Mouse (Mus musculus): ENCODE measurements around the gene Olfr819. TPM values are rescaled to one million over a fixed set of nuclear protein-coding genes. Genes with fewer than 3 reads are reported as not detected.
"Not testable (repeated sequence)": the region's sequence is repeated elsewhere in the genome, so short reads cannot be mapped to it uniquely, and the experiment has no call there.

The Olfr819 gene
- total RNA-seq (2017): not detected in 3 replicates

DNA sequence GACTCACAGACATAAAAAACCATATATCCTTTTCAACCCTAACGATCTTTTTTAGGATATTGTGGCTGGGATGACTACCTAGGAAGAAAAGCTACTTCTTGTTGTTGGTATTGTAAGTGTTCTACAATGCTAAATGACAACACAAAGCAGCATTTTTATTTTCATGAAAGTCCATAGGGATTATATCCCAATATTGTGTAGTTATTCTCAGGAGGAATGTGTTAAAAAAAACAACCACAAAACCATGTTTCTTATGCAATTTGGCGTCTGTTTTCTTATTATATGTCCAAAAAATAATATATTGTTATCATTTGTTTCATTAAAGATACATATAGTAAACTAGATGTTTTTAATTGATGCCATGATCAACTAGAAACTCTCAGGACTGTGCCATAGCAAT is at the start of gene Olfr819:
TSS of gene Olfr819 (minus strand) at position 101 of the 400 bp plus-strand sequence.
- not testable (repeated sequence) for ATAC-seq (replicated peaks; ENCODE audit: insufficient number of reproducible peaks, low FRiP score, low TSS enrichment, poor library complexity, severe bottlenecking)

- ATAC-seq (replicated peaks; ENCODE audit: insufficient number of reproducible peaks, low FRiP score, low TSS enrichment, poor library complexity, severe bottlenecking): no peak
Measured at GRCm38 (mm10) chr10:130012321-130012720, 45.3 kb upstream of the Olfr819 start, which contains the start of gene Olfr820. Gene Olfr820 (plus strand): TSS chr10:130012621.

- not testable (repeated sequence) for ATAC-seq (replicated peaks; ENCODE audit: insufficient number of reproducible peaks, low FRiP score, low TSS enrichment, poor library complexity, severe bottlenecking)
Measured at GRCm38 (mm10) chr10:130005366-130005765, 38.3 kb upstream of the Olfr819 start.

- ATAC-seq (replicated peaks; ENCODE audit: insufficient number of reproducible peaks, low FRiP score, low TSS enrichment, poor library complexity, severe bottlenecking): not testable (repeated sequence)
Measured at GRCm38 (mm10) chr10:130004104-130004503, 37.0 kb upstream of the Olfr819 start.

GRCm38 (mm10) chr10:129984962-129985361 is 17.9 kb upstream of the Olfr819 start, which contains the start of gene Gm10310:
Gene Gm10310 (minus strand): TSS chr10:129985062.
- not testable (repeated sequence) for ATAC-seq (replicated peaks; ENCODE audit: insufficient number of reproducible peaks, low FRiP score, low TSS enrichment, poor library complexity, severe bottlenecking)

GRCm38 (mm10) chr10:129981867-129982266 is 14.8 kb upstream of the Olfr819 start:
- ATAC-seq (replicated peaks; ENCODE audit: insufficient number of reproducible peaks, low FRiP score, low TSS enrichment, poor library complexity, severe bottlenecking): not testable (repeated sequence)

DNA sequence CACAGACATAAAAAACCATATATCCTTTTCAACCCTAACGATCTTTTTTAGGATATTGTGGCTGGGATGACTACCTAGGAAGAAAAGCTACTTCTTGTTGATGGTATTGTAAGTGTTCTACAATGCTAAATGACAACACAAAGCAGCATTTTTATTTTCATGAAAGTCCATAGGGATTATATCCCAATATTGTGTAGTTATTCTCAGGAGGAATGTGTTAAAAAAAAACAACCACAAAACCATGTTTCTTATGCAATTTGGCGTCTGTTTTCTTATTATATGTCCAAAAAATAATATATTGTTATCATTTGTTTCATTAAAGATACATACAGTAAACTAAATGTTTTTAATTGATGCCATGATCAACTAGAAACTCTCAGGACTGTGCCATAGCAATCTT is 9.0 kb upstream of the Olfr819 start, which contains the start of gene Olfr247:
TSS of gene Olfr247 (minus strand) at position 101 of the 400 bp plus-strand sequence.
- ATAC-seq (replicated peaks; ENCODE audit: insufficient number of reproducible peaks, low FRiP score, low TSS enrichment, poor library complexity, severe bottlenecking): not testable (repeated sequence)

DNA sequence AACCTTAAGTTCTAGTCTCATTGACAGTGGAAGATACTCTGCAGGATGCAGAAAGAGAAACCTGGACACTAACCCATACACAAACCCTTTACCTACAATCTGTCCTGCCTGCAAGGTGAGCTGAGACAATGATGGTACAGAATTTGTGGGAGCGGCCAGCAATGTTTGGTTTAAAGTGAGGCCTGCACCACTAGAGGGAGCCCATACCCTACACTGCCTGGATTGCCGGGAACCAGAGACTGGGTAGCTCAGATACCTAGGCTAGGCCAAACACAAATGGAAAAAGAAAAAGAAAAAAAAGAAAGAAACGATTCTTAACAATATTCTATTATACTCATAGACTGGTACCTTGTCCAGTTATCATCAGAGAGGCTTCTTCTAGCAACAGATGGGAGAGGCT is 5.9 kb upstream of the Olfr819 start:
- not testable (repeated sequence) for ATAC-seq (replicated peaks; ENCODE audit: insufficient number of reproducible peaks, low FRiP score, low TSS enrichment, poor library complexity, severe bottlenecking)

DNA sequence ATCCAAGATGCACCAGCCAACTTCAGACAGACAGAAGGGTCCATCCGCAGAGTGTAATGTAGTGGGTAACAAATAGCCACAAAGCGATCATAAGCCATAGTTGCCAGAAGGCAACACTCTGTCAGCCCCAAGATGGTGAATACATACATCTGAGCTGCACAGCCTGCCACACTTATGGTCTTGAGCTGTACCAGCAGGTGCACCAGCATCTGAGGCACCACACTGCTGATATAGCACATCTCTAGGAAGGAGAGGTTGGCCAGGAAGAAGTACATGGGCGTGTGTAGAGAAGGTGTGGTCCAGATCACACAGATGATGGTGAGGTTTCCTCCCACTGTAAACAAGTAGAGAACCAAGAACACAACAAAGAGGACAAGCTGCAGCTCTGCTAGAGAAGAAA is 834 bp downstream of the Olfr819 start:
- ATAC-seq (replicated peaks; ENCODE audit: insufficient number of reproducible peaks, low FRiP score, low TSS enrichment, poor library complexity, severe bottlenecking): peak; percentile 59

DNA sequence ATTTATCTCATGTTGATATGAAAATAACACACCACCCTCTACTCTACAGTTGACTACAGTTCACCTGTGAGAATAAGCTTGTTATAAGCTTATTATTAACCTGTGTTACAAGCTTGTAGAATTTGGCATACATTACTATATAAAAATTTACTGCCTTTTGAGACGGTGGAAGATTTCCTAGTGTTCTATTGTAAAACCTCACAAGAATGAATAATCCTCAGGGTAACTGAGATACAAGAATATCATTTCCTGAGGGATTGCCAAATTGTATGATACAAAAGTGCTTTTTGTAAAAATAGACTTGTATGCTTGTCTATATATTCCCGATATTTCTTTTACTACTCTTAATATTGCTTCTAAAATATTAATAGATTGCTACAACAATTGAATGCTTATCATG is 18.1 kb downstream of the Olfr819 start, which contains the start of gene Olfr818:
TSS of gene Olfr818 (minus strand) at position 101 of the 400 bp plus-strand sequence.
- no peak for ATAC-seq (replicated peaks; ENCODE audit: insufficient number of reproducible peaks, low FRiP score, low TSS enrichment, poor library complexity, severe bottlenecking)

GRCm38 (mm10) chr10:129915497-129915896 is 51.6 kb downstream of the Olfr819 start, which contains the start of gene Olfr816:
Gene Olfr816 (minus strand): TSS chr10:129915597.
- ATAC-seq (replicated peaks; ENCODE audit: insufficient number of reproducible peaks, low FRiP score, low TSS enrichment, poor library complexity, severe bottlenecking): no peak

Other genes starting within 250 kb of the Olfr819 start
- not detected in 3 replicates for gene Olfr805, start 237.9 kb downstream of the Olfr819 start, total RNA-seq (2017)
- not detected in 3 replicates for gene Olfr806, start 225.3 kb downstream of the Olfr819 start, total RNA-seq (2017)
- not detected in 3 replicates for gene Olfr807, start 209.5 kb downstream of the Olfr819 start, total RNA-seq (2017)
- gene Olfr808, start 201.8 kb downstream of the Olfr819 start, total RNA-seq (2017): not detected in 3 replicates
- gene Olfr809, start 192.6 kb downstream of the Olfr819 start, total RNA-seq (2017): not detected in 3 replicates
- not detected in 3 replicates for gene Olfr810, start 172.3 kb downstream of the Olfr819 start, total RNA-seq (2017)
- not detected in 3 replicates for gene Olfr811, start 162.9 kb downstream of the Olfr819 start, total RNA-seq (2017)
- gene Olfr812, start 121.2 kb downstream of the Olfr819 start, total RNA-seq (2017): not detected in 3 replicates
- gene Olfr813, start 111.9 kb downstream of the Olfr819 start, total RNA-seq (2017): not detected in 3 replicates
- gene Olfr814, start 87.4 kb downstream of the Olfr819 start, total RNA-seq (2017): not detected in 3 replicates
- gene Olfr815, start 61.4 kb downstream of the Olfr819 start, total RNA-seq (2017): not detected in 3 replicates
- gene Olfr816, start 51.7 kb downstream of the Olfr819 start, total RNA-seq (2017): not detected in 3 replicates
- not detected in 3 replicates for gene Olfr818, start 18.2 kb downstream of the Olfr819 start, total RNA-seq (2017)
- gene Olfr247, start 8.9 kb upstream of the Olfr819 start, total RNA-seq (2017): not detected in 3 replicates
- gene Gm10310, start 17.8 kb upstream of the Olfr819 start, total RNA-seq (2017): not detected in 3 replicates
- gene Olfr820, start 45.4 kb upstream of the Olfr819 start, total RNA-seq (2017): not detected in 3 replicates
- gene Olfr821, start 63.1 kb upstream of the Olfr819 start, total RNA-seq (2017): not detected in 3 replicates
- not detected in 3 replicates for gene Olfr822, start 103.9 kb upstream of the Olfr819 start, total RNA-seq (2017)
- gene Olfr823, start 148.1 kb upstream of the Olfr819 start, total RNA-seq (2017): not detected in 3 replicates
- not detected in 3 replicates for gene Olfr824, start 162.7 kb upstream of the Olfr819 start, total RNA-seq (2017)
- not detected in 3 replicates for gene Olfr825, start 199.5 kb upstream of the Olfr819 start, total RNA-seq (2017)
- gene Olfr826, start 216.9 kb upstream of the Olfr819 start, total RNA-seq (2017): not detected in 3 replicates
- gene Olfr827, start 247.1 kb upstream of the Olfr819 start, total RNA-seq (2017): not detected in 3 replicates